Mouse (Mus musculus): ENCODE results near the gene Gsdma.
"Not testable (repeated sequence)": the region's sequence is repeated elsewhere in the genome, so short reads cannot be mapped to it uniquely, and the experiment has no call there.

Gsdma gene

DNA sequence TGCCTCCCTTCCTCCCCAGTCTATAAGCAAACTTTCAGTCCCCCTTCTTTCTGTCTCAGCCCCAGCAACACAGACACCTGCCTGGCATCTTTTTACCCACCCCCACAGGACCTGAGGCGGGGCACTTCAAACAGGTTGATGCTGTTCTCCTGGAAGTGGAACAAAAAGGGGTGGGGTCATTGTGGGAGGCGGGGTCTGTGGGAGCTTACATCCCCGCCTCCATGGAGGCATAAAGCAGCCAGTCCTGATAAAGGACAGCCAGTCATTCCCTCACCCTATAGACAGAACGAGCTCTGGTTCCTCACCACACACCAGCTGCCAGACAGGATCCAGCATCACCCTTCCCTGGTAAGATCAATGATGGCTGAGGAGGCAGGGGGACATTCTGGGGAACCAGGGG lies at the start of gene Gsdma:
Gene Gsdma (plus strand): TSS at position 261 of the 400 bp plus-strand sequence.
- no peak for DNase-seq (ENCODE audit: low spot score)

DNA sequence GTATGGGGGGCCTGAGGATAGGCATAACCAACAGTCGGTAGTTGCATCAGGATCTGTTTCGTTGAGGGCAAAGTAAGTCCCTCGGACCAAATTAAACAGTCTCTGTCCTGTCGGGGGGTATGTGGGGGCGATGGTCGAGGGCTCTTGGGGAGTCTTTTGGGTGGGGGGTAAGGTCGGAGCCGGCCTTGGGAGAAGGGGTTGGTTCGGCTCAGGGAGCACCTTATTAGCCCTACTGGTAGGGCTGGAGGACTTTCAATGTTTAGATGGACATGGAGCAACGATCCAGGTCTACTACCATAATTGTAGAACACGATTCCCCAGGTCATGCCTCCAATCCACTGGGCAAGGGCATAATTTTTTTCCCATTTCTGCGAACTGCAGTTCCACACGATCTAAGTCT lies 43.4 kb upstream of the Gsdma start:
- no peak for DNase-seq (ENCODE audit: low spot score)

DNA sequence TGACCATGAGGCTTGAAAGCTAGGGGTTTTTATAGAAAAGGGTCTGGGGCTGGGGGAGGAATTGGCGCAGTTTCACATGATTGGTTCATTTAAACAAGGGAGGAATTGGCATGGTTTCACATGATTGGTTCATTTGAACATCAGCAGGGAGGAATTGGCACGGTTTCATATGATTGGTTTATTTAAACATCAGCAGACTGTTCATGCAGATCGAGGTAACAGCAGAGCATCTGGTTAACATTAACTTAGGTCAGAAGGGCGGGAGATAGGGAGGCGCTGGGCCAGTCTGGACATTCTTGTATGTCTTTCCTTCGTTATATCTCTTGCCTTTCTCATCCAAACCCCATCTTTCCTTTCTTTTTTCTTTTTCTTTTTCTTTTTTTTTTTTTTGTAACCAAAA lies 40.2 kb upstream of the Gsdma start:
- not testable (repeated sequence) for DNase-seq (ENCODE audit: low spot score)

DNA sequence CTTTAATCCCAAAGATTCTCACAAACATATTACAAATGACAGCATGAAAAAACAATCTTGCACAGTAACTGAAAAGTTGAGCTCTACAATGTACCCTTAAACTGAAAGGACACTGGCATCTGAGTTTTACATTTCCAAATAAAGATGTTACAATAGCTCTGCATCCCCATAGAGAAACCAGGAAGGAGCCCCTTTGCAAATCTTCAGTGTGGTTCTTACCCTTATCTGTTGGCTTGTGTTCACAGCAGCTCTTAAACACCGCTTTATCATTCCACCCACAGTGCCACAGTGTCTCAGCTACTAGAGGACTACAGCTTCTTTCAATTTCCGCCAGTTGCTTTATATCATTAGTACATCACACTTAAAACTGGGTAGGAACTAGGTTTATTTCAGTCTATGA lies 39.8 kb upstream of the Gsdma start:
- DNase-seq (ENCODE audit: low spot score), result not testable (repeated sequence)

DNA sequence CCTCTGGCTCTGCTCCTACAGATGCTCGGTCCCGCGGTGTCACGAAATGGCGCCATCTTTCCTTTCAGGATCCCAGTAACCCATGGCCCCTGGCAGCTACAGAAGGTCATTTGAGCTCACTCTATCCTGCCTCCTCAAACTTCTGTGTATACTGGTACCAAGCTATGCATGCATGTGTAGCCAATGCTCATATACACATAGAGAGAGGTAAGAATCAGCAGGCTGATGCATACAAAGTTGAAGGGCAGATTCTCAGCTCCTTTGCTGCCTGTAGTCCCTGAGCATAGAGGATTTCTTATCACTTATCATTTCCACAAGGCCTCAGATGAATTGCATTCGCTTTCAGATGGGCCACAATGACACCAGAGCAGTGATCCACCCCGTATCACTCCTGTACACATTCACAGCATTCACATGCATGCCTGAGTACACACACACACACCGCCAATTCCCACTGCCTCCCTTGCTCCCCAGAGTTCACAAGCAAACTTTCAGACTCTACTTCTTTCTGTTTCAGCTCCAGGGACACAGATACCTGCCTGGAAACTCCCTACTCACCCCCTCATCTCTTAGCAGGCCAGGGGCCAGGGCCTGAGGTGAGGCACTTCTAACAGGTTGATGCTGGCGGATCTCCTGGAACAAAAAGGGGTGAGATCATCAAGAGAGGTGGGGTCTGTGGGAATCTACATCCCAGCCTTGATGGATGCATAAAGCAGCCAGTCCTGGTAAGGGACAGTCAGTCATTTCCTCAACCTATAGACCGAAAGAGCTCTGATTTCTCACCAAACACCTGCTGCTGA lies 38.3 kb upstream of the Gsdma start, which contains the start of the genes Gm12355 and Gsdma3:
Gene Gm12355 (minus strand): TSS at position 51 of the 800 bp plus-strand sequence.
Gene Gsdma3 (plus strand): TSS at position 750 of the 800 bp plus-strand sequence.
- DNase-seq (ENCODE audit: low spot score), result no peak

DNA sequence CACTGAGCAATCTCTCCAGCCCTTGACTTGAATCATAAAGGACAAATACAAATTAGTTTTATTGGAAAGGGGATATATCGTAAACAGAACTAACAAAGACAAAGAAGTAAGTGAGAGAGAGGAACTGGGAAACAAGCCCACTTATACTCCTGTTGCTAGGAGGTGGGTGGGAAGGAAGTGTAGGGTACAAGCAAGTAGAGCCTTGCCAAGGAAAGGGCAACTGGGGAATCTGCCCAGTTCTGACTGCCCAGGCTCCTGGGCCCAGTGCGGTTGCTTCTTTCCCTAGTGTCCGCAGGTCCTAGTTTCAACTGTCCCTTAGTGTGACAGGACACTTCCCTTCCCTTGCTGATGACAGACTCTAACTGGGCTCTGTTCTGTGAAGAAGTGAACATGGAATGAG lies 35.4 kb upstream of the Gsdma start:
- no peak for DNase-seq (ENCODE audit: low spot score)

DNA sequence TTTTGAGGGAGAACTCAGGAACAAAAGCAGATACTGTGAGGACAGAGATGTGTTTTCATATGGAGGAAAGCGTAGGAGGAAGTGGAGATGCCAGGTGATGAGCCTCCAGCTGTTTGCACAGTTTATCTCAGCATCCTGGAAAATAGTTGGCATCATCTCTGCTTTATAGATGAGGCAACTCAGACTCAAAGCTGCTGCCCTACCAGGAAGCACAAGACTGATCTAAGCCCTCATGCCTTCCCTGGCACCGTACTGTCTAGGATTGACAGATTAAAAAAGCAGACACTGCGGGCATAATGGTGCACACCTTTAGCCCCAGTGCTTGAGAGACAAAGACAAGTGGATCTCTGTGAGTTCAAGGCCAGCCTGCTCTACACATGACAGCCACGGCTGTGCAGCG lies 33.5 kb upstream of the Gsdma start:
- no peak for DNase-seq (ENCODE audit: low spot score)

DNA sequence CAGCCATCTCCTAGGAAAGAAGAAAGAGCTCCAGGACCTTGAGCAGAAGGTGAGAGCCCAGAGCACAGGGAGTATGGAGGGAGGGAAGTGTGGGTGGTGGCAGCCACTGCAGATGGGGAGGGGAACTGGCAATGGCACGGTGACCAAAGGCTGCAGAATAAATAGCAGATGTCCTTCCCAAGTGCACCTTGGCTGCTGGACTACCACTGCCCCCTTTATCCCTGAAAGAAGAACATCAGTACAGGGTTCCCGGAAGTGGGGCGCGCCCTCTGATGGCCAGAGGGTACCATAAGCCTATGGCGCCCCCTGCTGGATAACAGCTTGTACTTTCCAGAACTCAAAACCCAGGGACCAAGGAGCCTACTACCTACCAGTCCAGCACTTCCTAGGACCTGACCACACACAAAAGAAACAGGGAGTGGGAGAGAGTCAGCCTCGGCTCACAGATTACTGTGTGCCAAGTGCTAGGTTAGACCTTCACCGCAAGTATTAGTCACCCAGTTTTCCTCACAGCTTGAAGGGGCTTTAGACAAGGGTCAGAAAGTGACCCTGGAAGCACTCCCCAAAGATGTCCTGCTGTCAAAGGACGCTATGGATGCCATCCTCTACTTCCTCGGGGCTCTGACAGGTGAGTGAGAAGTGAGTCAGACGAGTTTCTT lies 28.7 kb upstream of the Gsdma start:
- peak; percentile 8 for DNase-seq (ENCODE audit: low spot score)

DNA sequence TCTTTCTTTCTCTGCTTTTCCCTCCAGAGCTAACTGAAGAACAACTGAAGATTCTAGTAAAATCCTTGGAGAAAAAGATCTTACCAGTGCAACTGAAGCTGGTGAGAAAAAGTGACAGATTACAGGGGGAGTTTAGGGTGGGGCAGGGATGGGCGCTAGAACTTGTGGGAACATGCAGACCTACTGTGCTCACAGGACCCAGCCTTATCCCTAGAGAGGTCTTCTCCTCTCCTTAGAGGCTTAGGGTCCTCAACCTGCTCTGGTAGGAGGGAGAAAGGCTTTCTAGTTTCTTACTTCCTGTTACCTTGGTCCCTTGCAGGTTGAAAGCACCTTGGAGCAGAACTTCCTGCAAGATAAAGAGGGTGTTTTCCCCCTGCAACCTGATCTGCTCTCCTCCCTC lies 26.6 kb upstream of the Gsdma start:
- no peak for DNase-seq (ENCODE audit: low spot score)

DNA sequence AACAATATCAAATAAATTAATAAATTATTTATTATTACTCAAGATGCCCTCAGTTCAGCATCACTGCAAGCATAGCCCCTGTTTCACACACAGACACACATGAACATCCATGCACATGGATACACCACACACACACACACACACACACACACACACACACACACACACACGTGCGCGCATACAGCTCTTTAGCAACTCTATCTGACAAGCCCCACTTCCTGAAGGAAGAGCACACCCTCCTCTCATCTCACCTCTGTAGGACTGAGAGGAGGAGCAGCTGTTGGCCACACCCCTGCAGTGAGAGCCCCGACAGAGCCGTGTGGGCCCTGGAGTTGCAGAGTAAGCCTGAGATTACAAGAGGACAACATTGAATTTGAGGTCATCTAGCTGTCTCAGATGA lies 24.1 kb upstream of the Gsdma start:
- no peak for DNase-seq (ENCODE audit: low spot score)

DNA sequence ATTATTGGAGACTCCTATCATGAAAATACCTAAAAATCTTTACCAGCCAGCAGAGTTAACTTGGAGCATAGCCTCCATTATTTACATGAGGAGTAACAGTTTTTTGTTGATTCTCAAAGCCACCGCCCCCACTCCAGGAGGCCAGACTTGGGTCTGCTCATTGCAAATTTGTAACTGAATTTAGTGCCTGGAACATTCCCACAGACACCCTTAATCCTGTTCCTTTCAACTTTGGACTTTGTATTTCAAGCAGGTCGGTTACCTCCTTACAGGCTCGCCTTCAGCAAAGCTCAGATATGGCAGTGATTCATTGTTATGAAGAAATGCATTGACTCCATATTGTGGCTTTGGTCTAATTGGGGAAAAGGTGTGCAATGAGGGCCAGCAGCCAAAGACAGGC lies 19.4 kb upstream of the Gsdma start:
- no peak for DNase-seq (ENCODE audit: low spot score)

DNA sequence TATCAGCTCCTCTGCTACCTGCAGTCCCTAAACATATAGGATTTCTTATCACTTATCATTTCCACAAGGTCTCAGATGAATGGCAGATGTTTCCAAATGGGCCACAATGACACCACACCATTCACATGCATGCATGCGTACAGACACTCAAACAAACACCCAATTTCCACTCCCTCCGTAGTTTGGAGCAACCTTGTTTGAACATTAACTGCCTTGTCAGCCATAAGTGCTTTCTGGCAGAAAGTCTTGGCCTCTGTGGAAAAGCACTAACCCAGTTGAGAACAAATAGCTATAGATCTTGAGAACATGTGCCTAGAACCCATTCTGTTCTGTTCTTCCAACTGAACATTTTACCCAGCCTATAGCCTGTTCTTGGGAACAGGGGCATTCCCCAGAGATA lies 18.2 kb upstream of the Gsdma start:
- no peak for DNase-seq (ENCODE audit: low spot score)

DNA sequence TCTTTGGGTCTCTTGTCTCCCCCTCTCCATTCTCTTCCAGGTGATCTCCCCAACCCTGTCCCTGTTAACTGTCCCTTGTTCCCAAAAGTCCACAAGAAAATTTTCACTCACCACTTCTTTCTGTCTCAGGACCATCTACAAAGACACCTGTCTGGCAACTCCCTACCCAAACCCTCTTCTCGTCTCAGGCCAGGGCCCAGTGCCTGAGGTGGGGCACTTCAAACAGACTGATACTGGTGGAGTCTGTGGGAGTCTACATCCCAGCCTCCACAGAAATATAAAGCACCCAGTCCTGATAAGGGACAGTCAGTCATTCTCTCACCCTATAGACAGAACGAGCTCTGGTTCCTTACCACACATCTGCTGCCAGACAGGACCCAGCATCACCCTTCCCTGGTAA lies 17.7 kb upstream of the Gsdma start, which contains the start of gene Gsdma2:
Gene Gsdma2 (plus strand): TSS at position 301 of the 400 bp plus-strand sequence.
- DNase-seq (ENCODE audit: low spot score), result no peak

DNA sequence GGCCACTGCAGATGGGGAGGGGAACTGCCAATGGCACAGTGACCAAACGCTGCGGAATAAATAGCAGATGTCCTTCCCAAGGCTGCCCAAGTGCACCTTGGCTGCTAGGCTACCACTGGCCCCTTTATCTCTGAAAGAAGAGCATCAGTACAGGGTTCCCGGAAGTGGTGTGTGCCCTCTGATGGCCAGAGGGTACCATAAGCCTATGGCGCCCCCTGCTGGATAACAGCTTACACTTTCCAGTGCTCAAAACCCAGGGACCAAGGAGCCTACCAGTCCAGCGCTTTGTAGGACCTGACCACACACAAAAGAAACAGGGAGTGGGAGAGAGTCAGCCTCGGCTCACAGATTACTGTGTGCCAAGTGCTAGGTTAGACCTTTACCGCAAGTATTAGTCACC lies 9.1 kb upstream of the Gsdma start:
- DNase-seq (ENCODE audit: low spot score), result not testable (repeated sequence)

DNA sequence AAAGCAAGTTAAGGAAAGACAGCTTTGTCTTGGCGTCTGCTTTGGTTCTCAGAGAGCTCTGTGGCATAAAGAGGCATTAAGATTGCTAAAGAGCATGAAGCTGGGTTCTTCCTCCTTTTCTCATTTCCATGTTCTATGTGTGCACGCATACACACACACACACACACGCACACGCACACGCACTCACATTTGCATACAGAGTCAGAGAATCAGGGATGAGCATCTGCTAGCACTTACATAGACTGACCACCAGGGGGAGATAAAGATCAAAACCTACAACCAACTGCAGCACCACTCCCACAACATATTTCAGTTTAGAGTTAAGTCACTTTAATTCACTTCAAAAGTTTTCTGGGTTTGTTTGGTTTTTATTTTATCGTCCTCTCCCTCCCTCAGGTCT lies 3.6 kb upstream of the Gsdma start:
- DNase-seq (ENCODE audit: low spot score), result no peak

DNA sequence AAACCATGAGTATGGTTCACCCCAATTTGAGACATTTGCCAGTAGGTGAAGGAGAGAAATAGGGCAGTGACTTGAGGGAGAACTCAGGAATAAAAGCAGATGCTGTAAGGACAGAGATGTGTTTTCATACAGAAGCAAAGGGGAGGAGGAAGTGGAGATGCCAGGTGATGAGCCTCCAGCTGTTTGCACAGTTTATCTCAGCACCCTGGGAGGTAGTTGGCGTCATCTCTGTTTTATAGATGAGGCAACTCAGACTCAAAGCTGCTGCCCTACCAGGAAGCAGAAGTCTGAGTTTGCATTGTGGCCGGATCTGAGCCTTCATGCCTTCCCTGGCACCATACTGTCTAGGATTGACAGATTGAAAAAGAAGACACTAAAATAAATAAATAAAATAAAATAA lies 4.8 kb downstream of the Gsdma start:
- DNase-seq (ENCODE audit: low spot score), result no peak

DNA sequence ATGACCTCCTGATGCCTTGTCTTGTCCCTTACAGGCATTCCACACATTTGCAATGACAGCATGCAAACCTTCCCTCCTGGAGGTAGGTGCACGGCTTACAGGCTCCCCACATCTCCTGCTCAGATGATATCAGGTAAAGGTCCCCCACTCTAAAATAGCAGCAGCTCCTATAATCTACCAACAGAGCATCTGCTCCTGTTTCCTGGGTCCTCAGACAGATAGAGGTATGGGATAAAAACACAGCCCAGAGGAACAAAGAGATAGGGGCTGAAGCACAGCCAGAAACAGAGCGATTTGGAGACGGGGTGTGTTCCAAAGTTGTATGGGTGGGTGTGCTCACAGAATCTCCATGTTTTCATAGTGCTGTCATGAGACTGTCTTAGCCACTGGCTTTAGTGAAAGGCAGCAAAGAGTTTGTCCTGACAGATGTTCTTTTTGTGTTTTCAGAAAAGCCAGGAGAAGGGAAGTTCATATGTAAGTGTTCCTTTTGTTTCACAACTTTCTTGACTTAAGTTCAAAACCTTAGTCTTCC lies 7.2 kb downstream of the Gsdma start:
- no peak for DNase-seq (ENCODE audit: low spot score)

DNA sequence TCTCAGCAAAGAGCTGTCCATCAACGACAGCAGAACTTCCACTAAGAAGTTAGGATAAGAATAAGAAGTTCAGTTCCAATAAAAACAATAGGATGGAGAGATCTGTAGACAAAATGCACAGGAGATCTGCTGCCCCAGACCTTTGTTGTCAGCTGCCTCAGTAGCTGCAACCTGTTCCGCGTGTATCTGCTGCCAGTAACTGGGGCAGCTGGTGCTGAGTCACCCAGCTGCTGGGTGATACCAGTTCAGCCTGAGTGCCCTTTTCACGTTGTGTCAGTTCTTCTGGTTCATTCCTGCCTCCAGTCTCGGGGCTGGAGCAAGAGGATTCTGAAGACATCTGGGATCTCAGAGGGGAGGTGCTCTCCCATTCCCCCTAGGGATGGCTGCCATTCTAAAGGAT lies 7.7 kb downstream of the Gsdma start:
- DNase-seq (ENCODE audit: low spot score), result peak; percentile 19

DNA sequence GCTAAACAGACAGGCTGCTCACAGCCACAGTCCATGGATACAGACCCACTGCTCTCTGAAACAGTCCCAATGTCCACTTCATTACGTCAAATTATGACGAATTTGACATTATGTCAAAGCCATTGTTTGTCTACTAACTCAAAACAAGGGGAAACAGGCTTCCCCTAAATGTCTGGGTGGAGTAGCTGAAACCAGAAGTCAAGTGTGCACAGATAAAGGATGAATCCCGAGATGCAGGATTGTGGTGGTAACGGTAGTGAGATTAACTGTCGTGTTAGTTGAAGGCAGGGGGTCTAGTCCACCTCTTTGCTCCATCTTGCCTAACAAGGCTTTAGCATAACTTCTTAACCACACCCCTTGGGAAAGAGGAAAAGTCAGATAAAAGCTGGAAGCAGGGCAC lies 8.3 kb downstream of the Gsdma start:
- no peak for DNase-seq (ENCODE audit: low spot score)

DNA sequence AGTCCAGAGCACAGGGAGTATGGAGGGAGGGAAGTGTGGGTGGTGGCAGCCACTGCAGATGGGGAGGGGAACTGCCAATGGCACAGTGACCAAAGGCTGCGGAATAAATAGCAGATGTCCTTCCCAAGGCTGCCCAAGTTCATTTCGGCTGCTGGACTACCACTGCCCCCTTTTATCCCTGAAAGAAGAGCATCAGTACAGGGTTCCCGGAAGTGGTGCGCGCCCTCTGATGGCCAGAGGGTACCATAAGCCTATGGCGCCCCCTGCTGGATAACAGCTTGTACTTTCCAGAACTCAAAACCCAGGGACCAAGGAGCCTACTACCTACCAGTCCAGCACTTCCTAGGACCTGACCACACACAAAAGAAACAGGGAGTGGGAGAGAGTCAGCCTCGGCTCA lies 9.0 kb downstream of the Gsdma start:
- DNase-seq (ENCODE audit: low spot score), result peak; percentile 40

DNA sequence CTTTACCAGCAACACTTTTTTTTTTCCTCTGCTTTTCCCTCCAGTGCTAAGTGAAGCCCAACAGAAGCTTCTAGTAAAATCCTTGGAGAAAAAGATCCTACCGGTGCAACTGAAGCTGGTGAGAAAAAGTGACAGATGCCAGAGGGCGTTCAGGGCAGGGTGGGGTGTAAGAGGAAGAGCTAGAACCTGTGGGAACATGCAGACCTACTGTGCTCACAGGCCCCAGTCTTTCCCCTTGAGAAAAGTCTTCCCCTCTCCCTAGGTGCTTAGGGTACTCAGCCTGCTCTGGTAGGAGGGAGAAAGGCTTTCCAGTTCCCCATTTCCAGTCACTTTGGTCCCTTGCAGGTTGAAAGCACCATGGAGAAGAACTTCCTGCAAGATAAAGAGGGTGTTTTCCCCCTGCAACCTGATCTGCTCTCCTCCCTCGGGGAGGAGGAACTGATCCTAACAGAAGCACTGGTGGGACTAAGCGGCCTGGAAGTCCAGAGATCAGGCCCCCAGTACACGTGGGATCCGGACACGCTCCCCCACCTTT lies 11.7 kb downstream of the Gsdma start:
- no peak for DNase-seq (ENCODE audit: low spot score)

DNA sequence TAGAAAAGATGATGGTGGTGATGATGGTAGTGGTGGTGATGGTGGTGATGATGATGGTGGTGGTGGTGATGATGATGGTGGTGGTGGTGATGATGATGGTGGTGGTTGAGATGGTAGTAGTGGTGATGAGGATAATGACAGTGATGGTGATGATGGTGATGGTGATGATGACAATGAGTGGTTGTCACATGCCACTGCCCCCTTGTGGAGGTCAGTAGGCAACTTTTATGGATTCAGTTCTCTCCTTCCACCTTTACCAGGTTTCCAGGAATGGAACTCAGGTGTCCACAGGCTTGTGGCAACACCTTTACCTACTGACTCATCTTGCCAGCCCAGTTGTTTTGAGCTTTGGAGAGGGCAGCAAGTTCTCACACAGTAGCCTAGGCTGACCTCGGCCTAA lies 15.9 kb downstream of the Gsdma start:
- DNase-seq (ENCODE audit: low spot score), result no peak

DNA sequence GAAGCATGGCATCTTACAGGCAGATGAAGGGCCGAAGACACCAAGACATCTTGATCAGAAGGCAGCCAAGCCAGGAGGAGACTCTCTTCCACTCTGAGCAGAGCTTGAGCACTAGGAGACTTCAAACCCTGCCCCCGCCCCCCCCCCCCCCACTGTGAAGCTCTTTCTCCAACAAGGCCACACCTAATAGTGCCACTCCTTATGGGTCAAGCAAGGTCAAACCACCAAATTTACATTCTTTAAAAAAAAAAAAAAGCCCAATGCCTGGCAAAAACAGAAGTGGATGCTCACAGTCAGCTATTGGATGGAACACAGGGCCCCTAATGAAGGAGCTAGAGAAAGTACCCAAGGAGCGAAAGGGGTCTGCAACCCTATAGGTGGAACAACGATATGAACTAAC lies 16.4 kb downstream of the Gsdma start:
- DNase-seq (ENCODE audit: low spot score), result not testable (repeated sequence)

Data from urinary bladder, postnatal 25 days (tissue).